Mouse (Mus musculus) cerebellum, adult 2 months (tissue): Measurements from ENCODE around the gene Cers4.

Experiments used
- CTCF ChIP-seq: fragments of 200-500 bp; IDR thresholded peaks from 2 replicates; pipeline ENCODE4 v1.5.1; 2011; ENCODE audit warnings: low read depth, mild to moderate bottlenecking, control low read depth, low read length, moderate library complexity, borderline replicate concordance; ENCODE audit not compliant: insufficient read depth
- POLR2A ChIP-seq: fragments of 200-500 bp; IDR thresholded peaks from 2 replicates; pipeline ENCODE4 v1.6.1; 2011; ENCODE audit warnings: low read length, control low read depth, borderline replicate concordance; ENCODE audit not compliant: insufficient read depth

DNA sequence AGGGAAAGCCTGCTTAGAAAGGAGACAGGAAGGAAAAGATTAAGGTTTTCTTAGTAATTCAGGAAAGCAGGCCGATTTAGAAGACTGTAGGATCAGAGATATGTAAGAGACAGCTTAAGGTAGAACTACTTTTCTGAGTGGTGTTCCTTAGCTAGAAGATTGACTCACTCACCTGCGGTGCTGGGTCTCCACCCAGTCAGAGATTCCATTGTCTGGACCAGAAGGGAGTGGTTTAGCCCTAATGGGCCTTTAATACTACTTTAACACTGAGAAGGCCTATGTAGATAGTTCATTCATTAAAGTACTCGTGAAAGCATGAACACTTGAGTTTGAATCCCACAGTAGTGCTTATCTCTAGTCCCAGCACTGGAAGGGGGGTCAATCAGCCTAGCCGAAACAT is 11.2 kb upstream of the Cers4 start:
- no peak for TF ChIP-seq CTCF
- no peak for TF ChIP-seq POLR2A
